Mouse (Mus musculus) limb, embryonic 15.5 days (tissue): ENCODE measurements around the gene Crcp. TPM values are rescaled to one million over a fixed set of nuclear protein-coding genes. Genes with fewer than 3 reads are reported as not detected.

Experiments used
- ATAC-seq: fragments of 200-750 bp; cut with Nextera tagmentation; 2 replicates; pipeline ENCODE4 v1.8.0; 2017; ENCODE audit warnings: low read depth, moderate TSS enrichment; ENCODE audit not compliant: insufficient number of reproducible peaks, low FRiP score, low TSS enrichment
- H3K27ac ChIP-seq: fragments of 300-500 bp; sonication (generic); 2 replicates; pipeline ENCODE4 v1.5.1; 2015; ENCODE audit warnings: moderate library complexity, mild to moderate bottlenecking, inconsistent platforms
- H3K27me3 ChIP-seq: fragments of 300-500 bp; sonication (generic); 2 replicates; pipeline ENCODE4 v1.6.1; 2015; ENCODE audit warnings: inconsistent platforms
- H3K36me3 ChIP-seq: fragments of 300-500 bp; sonication (generic); 2 replicates; pipeline ENCODE4 v1.6.1; 2015; ENCODE audit warnings: inconsistent platforms
- H3K4me1 ChIP-seq: fragments of 300-500 bp; sonication (generic); 2 replicates; pipeline ENCODE4 v1.6.1; 2015; ENCODE audit warnings: inconsistent platforms
- H3K4me2 ChIP-seq: fragments of 300-500 bp; sonication (generic); 2 replicates; pipeline ENCODE4 v1.6.1; 2015; ENCODE audit warnings: mild to moderate bottlenecking, inconsistent platforms
- H3K4me3 ChIP-seq: fragments of 300-500 bp; sonication (generic); 2 replicates; pipeline ENCODE4 v1.5.1; 2015; ENCODE audit warnings: mild to moderate bottlenecking, inconsistent platforms
- H3K9ac ChIP-seq: fragments of 300-500 bp; sonication (generic); 2 replicates; pipeline ENCODE4 v1.6.1; 2015; ENCODE audit warnings: inconsistent platforms
- H3K9me3 ChIP-seq: fragments of 300-500 bp; sonication (generic); 2 replicates; pipeline ENCODE4 v1.6.1; 2016; ENCODE audit warnings: inconsistent platforms
- WGBS: fragments of 180-500 bp; shearing (Covaris S2); methylation state at CpG from one replicate; pipeline ENCODE4 v1.1.7; 2015; 5-methylcytosine and 5-hydroxymethylcytosine counted together
- polyA plus RNA-seq: library from polyadenylated mRNA; unstranded; fragments of >200 nt; fragmentation: Nextera tagmentation; extraction: Ambion mirVana; gene quantifications from 2 replicates; pipeline ENCODE4 v1.2.1, GENCODE M21; 2015

Gene Crcp
- polyA plus RNA-seq, 1 experiment from 2014 or later = 35.8 TPM

- WGBS = 50% methylated on average over 7 of the region's 7 CpGs
- Histone ChIP-seq H3K27me3 (no peaks in the 10 kb centered on the region), H3K27ac (peak overlapping the region; percentile 70), H3K9ac (no peak overlapping the region), H3K4me1 (peaks cover 18% of the 10 kb centered on the region), H3K4me3 (peak overlapping the region; percentile 55), H3K36me3 (0 out of 2 replicates have a peak, but pooled peaks cover 2% of the 10 kb centered on the region), H3K9me3 (no peaks in the 10 kb centered on the region), H3K4me2 (peak overlapping the region; percentile 88)
- no peak for ATAC-seq
Observed at GRCm38 (mm10) chr5:130003229-130003628, 25.9 kb upstream of the Crcp start.

- Histone ChIP-seq H3K36me3 (peaks cover 14% of the 10 kb centered on the region), H3K9ac (no peak overlapping the region), H3K27me3 (no peaks in the 10 kb centered on the region), H3K9me3 (peaks cover 10% of the 10 kb centered on the region; the same call in 1 of the 2 replicates), H3K4me2 (no peak overlapping the region), H3K27ac (no peak overlapping the region), H3K4me1 (peaks cover 5% of the 10 kb centered on the region; the same call in 1 of the 2 replicates), H3K4me3 (no peak overlapping the region)
- no peak for ATAC-seq
- 83% methylated on average over 1 of the region's 1 CpGs for WGBS
Observed at GRCm38 (mm10) chr5:130007344-130007743, 21.7 kb upstream of the Crcp start.

- WGBS = 73% methylated on average over 6 of the region's 6 CpGs
- H3K4me3 ChIP-seq = no peak overlapping the region
- H3K27ac ChIP-seq = no peak overlapping the region
- no peak overlapping the region for H3K4me2 ChIP-seq
- no peaks in the 10 kb centered on the region for H3K27me3 ChIP-seq
- no peak overlapping the region for H3K9ac ChIP-seq
- no peak for ATAC-seq
- peaks cover 10% of the 10 kb centered on the region; the same call in 1 of the 2 replicates for H3K9me3 ChIP-seq
- peaks cover 20% of the 10 kb centered on the region for H3K36me3 ChIP-seq
- H3K4me1 ChIP-seq = 0 out of 2 replicates have a peak, but pooled peaks cover 3% of the 10 kb centered on the region
Observed at GRCm38 (mm10) chr5:130008034-130008590, 21.0 kb upstream of the Crcp start.

- Histone ChIP-seq H3K4me3 (no peak overlapping the region), H3K4me2 (no peak overlapping the region), H3K27me3 (no peaks in the 10 kb centered on the region), H3K36me3 (peaks cover 28% of the 10 kb centered on the region), H3K9ac (no peak overlapping the region), H3K4me1 (no peaks in the 10 kb centered on the region), H3K27ac (no peak overlapping the region), H3K9me3 (peaks cover 10% of the 10 kb centered on the region; the same call in 1 of the 2 replicates)
- ATAC-seq = no peak
- WGBS = 96% methylated on average over 4 of the region's 4 CpGs
Observed at GRCm38 (mm10) chr5:130009784-130010183, 19.3 kb upstream of the Crcp start.

- no peak for ATAC-seq
- Histone ChIP-seq H3K27me3 (no peaks in the 10 kb centered on the region), H3K9me3 (peaks cover 10% of the 10 kb centered on the region; the same call in 1 of the 2 replicates), H3K36me3 (peaks cover 39% of the 10 kb centered on the region), H3K4me1 (no peaks in the 10 kb centered on the region), H3K4me2 (no peak overlapping the region), H3K4me3 (no peak overlapping the region), H3K27ac (no peak overlapping the region), H3K9ac (no peak overlapping the region)
- WGBS = 93% methylated on average over 5 of the region's 5 CpGs
Observed at GRCm38 (mm10) chr5:130010961-130011360, 18.1 kb upstream of the Crcp start.

GRCm38 (mm10) chr5:130015104-130015503, 14.0 kb upstream of the Crcp start:
- H3K36me3 ChIP-seq = peaks cover 47% of the 10 kb centered on the region
- no peak overlapping the region for H3K27ac ChIP-seq
- 98% methylated on average over 3 of the region's 3 CpGs for WGBS
- H3K27me3 ChIP-seq = no peaks in the 10 kb centered on the region
- H3K4me2 ChIP-seq = no peak overlapping the region
- H3K9ac ChIP-seq = no peak overlapping the region
- H3K4me1 ChIP-seq = no peaks in the 10 kb centered on the region
- no peak for ATAC-seq
- peaks cover 10% of the 10 kb centered on the region; the same call in 1 of the 2 replicates for H3K9me3 ChIP-seq
- H3K4me3 ChIP-seq = no peak overlapping the region

- ATAC-seq = no peak
Observed at GRCm38 (mm10) chr5:130019461-130019860, 9.6 kb upstream of the Crcp start.

GRCm38 (mm10) chr5:130021361-130021966, 7.6 kb upstream of the Crcp start:
- Histone ChIP-seq H3K36me3 (peaks cover 6% of the 10 kb centered on the region), H3K27me3 (no peaks in the 10 kb centered on the region), H3K4me2 (no peak overlapping the region), H3K4me1 (peaks cover 13% of the 10 kb centered on the region), H3K4me3 (no peak overlapping the region), H3K9me3 (no peaks in the 10 kb centered on the region), H3K9ac (no peak overlapping the region), H3K27ac (no peak overlapping the region)
- ATAC-seq = no peak
- WGBS = 46% methylated on average over 5 of the region's 5 CpGs

More at GRCm38 (mm10) chr5:130019461-130019860, 9.6 kb upstream of the Crcp start:
- H3K27ac ChIP-seq = no peak overlapping the region
- no peaks in the 10 kb centered on the region for H3K9me3 ChIP-seq
- no peak overlapping the region for H3K4me3 ChIP-seq
- peaks cover 13% of the 10 kb centered on the region for H3K4me1 ChIP-seq
- H3K4me2 ChIP-seq = no peak overlapping the region
- H3K9ac ChIP-seq = no peak overlapping the region
- 60% methylated on average over 8 of the region's 8 CpGs for WGBS
- H3K36me3 ChIP-seq = peaks cover 21% of the 10 kb centered on the region
- no peaks in the 10 kb centered on the region for H3K27me3 ChIP-seq

- Histone ChIP-seq H3K9me3 (no peaks in the 10 kb centered on the region), H3K27ac (no peak overlapping the region), H3K27me3 (no peaks in the 10 kb centered on the region), H3K9ac (no peak overlapping the region), H3K4me2 (no peak overlapping the region), H3K4me1 (peaks cover 13% of the 10 kb centered on the region), H3K36me3 (peaks cover 6% of the 10 kb centered on the region), H3K4me3 (no peak overlapping the region)
- no peak for ATAC-seq
- WGBS = 49% methylated on average over 7 of the region's 7 CpGs
Observed at GRCm38 (mm10) chr5:130022366-130022765, 6.7 kb upstream of the Crcp start.

GRCm38 (mm10) chr5:130023067-130023766, 5.9 kb upstream of the Crcp start:
- Histone ChIP-seq H3K4me1 (peaks cover 13% of the 10 kb centered on the region), H3K27ac (no peak overlapping the region), H3K36me3 (peaks cover 4% of the 10 kb centered on the region), H3K9me3 (no peaks in the 10 kb centered on the region), H3K4me3 (peak overlapping the region; percentile 61), H3K4me2 (peak overlapping the region; percentile 88), H3K9ac (no peak overlapping the region), H3K27me3 (no peaks in the 10 kb centered on the region; the same call in 1 of the 2 replicates)
- no peak for ATAC-seq
- WGBS = 36% methylated on average over 12 of the region's 12 CpGs

- H3K27ac ChIP-seq = peak overlapping the region; percentile 79
- WGBS = under 1% methylated on average over 32 of the region's 32 CpGs
- peaks cover 13% of the 10 kb centered on the region for H3K4me1 ChIP-seq
- H3K36me3 ChIP-seq = 0 out of 2 replicates have a peak, but pooled peaks cover under 1% of the 10 kb centered on the region
- peak overlapping the region; percentile 61 for H3K4me3 ChIP-seq
- no peaks in the 10 kb centered on the region; the same call in 1 of the 2 replicates for H3K27me3 ChIP-seq
- H3K9ac ChIP-seq = peak overlapping the region; percentile 42
- H3K4me2 ChIP-seq = peak overlapping the region; percentile 88
- H3K9me3 ChIP-seq = no peaks in the 10 kb centered on the region
- peak; percentile 81 for ATAC-seq
Observed at GRCm38 (mm10) chr5:130023767-130024539, 5.1 kb upstream of the Crcp start.
